Mouse (Mus musculus): ENCODE measurements around the gene Lrrc74b.

- no peak for TF ChIP-seq POLR2A (IDR thresholded peaks at IDR 0.05; ENCODE audit: insufficient read depth, low read depth, low read length)
- no peak for TF ChIP-seq CTCF (IDR thresholded peaks at IDR 0.05; ENCODE audit: insufficient read depth, low read depth, low read length)
Measured at GRCm38 (mm10) chr16:17536584-17536983, 24.5 kb downstream of the Lrrc74b start.
